Comparison of ENCODE assay signal across 8 mouse cellular contexts in genomic region chr1:168676418-168677413, GRCm38 (mm10).
DNase-seq lines count a peak whose midpoint lies in the region; ATAC-seq lines count a peak whose summit lies in the region.

No protein-coding gene starts in this region.

- H3K27me3 ChIP-seq in kidney, embryonic 15.5 days: no peaks in the 10 kb centered on the region
- H3K27me3 ChIP-seq in embryonic facial prominence, embryonic 15.5 days: no peaks in the 10 kb centered on the region

- peak overlapping the region; percentile 24; the same call in 1 of the 2 replicates for H3K4me2 ChIP-seq in kidney, embryonic 15.5 days
- peak overlapping the region; percentile 30 for H3K4me2 ChIP-seq in embryonic facial prominence, embryonic 15.5 days (replicated peaks)

- no peaks in the 10 kb centered on the region for H3K36me3 ChIP-seq in kidney, embryonic 15.5 days
- no peaks in the 10 kb centered on the region for H3K36me3 ChIP-seq in embryonic facial prominence, embryonic 15.5 days

- no peaks in the 10 kb centered on the region for H3K4me1 ChIP-seq in kidney, embryonic 15.5 days
- peaks cover 3% of the 10 kb centered on the region; the same call in 1 of the 2 replicates for H3K4me1 ChIP-seq in embryonic facial prominence, embryonic 15.5 days

- no peak overlapping the region for H3K9ac ChIP-seq in kidney, embryonic 15.5 days
- no peak overlapping the region for H3K9ac ChIP-seq in embryonic facial prominence, embryonic 15.5 days

- 65% methylated on average over 29 of the region's 29 CpGs for WGBS in kidney, embryonic 15.5 days
- WGBS in embryonic facial prominence, embryonic 15.5 days: 52% methylated on average over 29 of the region's 29 CpGs

- no peak for DNase-seq in kidney, adult 18-20 months
- peak; percentile 8 to 34 for DNase-seq in layer of hippocampus, adult 8-10 months (ENCODE audit: low spot score in 2 of 2)
- DNase-seq in retina, postnatal 1 day: peak; percentile 28
- DNase-seq in spleen, postnatal 36 days (ENCODE audit: low spot score in 2 of 2): no peak
- no peak for DNase-seq in urinary bladder, postnatal 10 days (ENCODE audit: low spot score)
- DNase-seq in spleen, postnatal 10 days (ENCODE audit: low spot score in 2 of 2): no peak

- no peaks in the 10 kb centered on the region for H3K9me3 ChIP-seq in kidney, embryonic 15.5 days (replicated peaks)
- no peaks in the 10 kb centered on the region for H3K9me3 ChIP-seq in embryonic facial prominence, embryonic 15.5 days (replicated peaks)

- ATAC-seq in kidney, embryonic 15.5 days (replicated peaks; ENCODE audit: low FRiP score): no peak
- ATAC-seq in embryonic facial prominence, embryonic 15.5 days (ENCODE audit: insufficient number of reproducible peaks, low FRiP score, low TSS enrichment, low read depth): no peak

- no peak overlapping the region for H3K4me3 ChIP-seq in kidney, embryonic 15.5 days (replicated peaks)
- peak overlapping the region; percentile 15; the same call in 1 of the 2 replicates for H3K4me3 ChIP-seq in embryonic facial prominence, embryonic 15.5 days (replicated peaks)

- H3K27ac ChIP-seq in kidney, embryonic 15.5 days: no peak overlapping the region
- no peak overlapping the region for H3K27ac ChIP-seq in embryonic facial prominence, embryonic 15.5 days (replicated peaks)

Comparison
In these comparisons a context has a peak if more than half of its experiments do, and no peak if none do; other contexts are left out.
1. DNase-seq: peak in layer of hippocampus, adult 8-10 months (2 of 2) and retina, postnatal 1 day (single experiment); none in kidney, adult 18-20 months (single experiment), spleen, postnatal 36 days (0 of 2), urinary bladder, postnatal 10 days (single experiment) and spleen, postnatal 10 days (0 of 2).